Mouse (Mus musculus): ENCODE results near the gene Rcan1.

DNA sequence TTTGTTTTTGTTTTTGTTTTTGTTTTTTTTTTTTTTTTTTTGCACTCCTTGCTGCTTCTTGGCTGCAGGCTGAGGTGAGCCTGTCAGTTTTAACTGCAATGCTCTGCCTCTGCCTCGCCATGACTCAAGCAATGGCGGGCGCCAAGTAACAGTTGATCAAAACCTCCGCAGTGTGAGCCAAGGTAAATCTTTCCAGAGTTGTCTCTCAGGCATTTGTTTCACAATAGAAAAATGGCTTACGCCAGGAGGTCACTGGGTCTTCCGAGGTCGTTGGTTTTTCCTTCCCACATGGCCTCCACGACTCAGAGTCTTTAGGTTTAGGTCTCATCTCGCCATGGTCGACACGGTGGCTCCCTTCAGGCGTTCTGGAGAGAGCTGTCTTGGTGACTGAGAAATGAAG, 117.4 kb downstream of the Rcan1 start:
- TF ChIP-seq CTCF (conservative IDR thresholded peaks at IDR 0.05; ENCODE audit: insufficient read depth, insufficient read length, low read depth, low read length) (no peak), POLR2A (IDR thresholded peaks at IDR 0.05; ENCODE audit: low read depth, low read length) (no peak)
